Mouse (Mus musculus): ENCODE measurements around the gene Lrrc8b.

Gene Lrrc8b

DNA sequence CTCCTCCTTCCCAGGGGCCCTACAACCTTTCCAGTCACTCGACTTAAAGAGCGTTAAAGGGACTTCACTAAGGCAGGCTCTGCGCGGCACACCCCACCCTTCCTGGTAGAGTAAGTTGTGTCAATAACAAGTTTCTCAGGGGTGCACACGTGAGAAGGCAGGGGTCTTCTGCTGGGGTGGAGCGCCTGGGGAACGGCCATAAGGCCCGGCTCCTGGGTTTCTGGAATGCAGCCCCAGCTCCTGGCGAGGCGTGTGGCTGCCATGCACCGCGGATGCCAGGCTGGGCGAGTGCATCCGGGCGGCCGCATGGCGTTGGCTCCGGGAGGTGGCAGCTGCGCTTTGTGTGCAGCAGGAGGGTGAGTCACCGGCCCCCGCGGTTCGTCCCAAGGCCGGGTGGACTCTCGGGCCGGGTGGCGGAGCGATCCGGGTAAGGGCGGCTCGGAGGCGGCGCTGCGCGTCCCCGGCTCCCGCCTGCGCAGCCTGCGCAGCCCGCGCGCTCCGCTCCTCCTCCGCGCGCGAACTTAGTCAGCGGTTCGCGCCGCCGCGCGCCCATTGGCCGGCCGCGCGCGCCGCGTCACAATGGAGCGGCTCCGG, at the start of gene Lrrc8b:
Gene Lrrc8b (plus strand): TSS at position 578 of the 594 bp plus-strand sequence.
- peak; percentile 76 to 89 for DNase-seq (ENCODE audit: low spot score in 2 of 2)

DNA sequence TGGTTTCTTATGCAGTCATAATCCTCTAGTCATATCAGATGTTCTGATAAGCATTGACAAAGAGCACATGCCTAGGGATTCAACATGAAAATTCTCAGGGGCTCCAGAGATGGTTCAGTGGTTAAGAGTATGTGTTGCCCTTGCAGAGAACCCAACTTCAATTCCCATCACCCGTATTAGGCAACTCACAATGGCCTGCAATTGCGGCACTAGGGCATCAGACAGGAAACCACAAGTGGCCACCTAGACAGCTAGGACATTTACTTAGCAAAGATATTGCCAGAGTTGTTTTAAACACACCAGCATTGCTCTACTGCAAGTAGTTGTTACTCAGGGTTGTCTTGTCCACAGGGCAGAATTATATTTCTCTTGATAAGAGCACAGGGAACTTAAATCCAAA, 34.1 kb upstream of the Lrrc8b start:
- peak in 1 of 2 experiments; percentile 19 for DNase-seq (ENCODE audit: low spot score in 2 of 2)

DNA sequence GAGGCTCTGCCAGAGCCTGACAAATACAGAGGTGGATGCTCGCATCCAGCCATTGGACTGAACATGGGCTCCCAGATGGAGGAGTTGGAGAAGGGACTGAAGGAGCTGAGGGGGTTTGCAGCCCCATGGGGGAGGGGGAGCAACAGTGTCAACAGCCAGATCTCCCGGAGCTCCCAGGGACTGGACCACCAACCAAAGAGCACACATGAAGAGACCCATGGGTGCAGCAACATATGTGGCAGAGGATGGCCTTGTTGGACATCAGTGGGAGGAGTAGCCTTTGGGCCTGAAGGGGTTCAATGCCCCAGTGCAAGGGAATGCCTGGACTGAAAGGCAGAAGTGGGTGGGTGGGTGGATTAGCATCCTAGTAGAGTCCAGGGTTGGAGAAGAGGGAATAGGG, 25.2 kb upstream of the Lrrc8b start:
- peak in 1 of 2 experiments; percentile 51 for DNase-seq (ENCODE audit: low spot score in 2 of 2)

DNA sequence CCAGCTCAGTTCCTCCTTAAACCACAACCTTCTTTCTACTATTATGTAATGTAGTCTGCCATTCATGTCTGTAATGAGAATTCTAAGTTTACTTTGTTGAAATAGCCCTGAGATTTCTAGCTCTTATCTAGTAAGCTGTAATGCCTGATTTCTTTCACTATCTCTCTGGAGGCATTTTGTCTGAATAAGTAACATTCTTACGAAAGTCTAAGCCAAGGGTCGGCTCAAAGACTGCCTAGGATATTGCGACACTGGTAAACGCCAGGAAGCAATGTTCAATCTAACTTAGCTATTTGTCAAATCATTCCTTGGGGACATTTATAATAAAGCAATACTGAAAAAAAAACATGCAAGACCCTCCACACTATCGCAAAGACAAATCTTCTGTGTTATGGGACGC, 21.8 kb upstream of the Lrrc8b start:
- no peak for DNase-seq (ENCODE audit: low spot score in 2 of 2)

DNA sequence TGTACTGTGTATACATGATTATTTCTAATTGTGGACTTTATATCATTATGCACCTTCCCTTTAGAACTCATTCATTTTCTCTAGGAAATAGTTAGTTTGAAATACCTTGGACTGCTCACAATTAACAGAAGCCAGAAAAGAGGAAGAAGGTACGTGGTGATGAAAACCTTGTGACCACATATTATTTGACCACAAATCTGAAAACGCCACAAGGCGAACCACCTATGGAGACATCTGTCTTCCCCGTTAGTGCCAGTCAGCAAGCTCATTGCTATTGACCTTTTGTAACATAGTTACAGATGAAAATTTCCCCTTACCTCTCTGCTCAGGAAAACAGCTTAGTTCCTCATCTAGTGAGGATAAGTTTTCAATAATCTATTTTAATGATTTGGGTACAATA, 20.4 kb upstream of the Lrrc8b start:
- DNase-seq (ENCODE audit: low spot score in 2 of 2) = peak in 1 of 2 experiments; percentile 23

DNA sequence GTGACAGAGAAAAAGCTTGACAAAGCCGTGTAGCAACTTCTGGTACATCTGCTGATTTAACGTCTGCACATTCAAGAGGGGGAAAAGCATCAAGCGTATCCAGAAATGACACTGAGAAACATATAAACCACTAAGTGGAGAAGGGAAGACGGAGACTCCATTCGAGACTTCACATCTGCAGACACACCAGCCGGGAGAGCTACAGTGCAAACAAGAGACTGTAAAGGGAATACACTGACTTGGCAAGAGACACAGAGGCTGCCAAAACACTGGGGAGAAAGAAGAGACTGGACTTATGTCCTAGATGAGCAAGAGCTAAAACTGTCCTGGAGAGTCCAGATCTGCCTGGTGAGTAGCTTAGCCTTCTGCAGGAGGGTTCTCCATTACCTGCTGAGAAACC, 16.6 kb upstream of the Lrrc8b start:
- DNase-seq (ENCODE audit: low spot score in 2 of 2) = peak in 1 of 2 experiments; percentile 49

DNA sequence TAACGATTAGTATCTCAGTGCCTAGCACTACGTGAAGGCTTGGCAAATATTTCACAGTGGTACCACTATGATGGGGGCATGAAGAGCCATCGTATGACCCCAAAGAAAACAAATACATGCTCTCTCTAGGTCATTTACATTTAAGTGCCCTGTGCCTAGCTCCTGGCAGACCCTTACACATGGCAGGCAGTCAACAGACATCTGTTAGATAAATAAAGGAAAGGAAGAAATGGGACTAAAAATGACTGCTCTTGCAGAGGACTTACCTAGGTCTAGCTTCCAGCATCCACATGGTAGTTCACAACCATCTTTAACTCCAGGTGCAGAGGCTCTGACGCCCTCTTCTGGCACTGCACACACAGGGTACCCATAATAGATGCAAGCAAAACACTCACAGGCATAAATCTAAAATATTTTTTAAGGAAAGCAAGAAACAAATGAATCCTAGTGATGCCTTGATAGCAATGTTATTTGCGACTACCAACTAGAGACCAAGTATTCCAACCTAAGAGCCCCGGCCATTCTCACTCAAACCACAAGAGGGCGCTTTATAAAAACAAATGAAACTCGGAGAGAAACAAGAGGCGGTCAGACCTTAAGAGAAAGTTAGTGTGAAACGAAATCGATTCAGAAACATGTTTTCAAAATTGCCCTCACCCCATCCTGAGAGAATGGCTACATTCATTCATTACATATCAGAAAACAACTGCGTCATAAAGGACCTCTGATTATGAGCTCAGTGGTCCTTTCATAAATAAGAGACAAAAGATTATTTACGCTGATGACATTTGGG, 15.7 kb upstream of the Lrrc8b start:
- peak; percentile 57 to 81 for DNase-seq (ENCODE audit: low spot score in 2 of 2)

DNA sequence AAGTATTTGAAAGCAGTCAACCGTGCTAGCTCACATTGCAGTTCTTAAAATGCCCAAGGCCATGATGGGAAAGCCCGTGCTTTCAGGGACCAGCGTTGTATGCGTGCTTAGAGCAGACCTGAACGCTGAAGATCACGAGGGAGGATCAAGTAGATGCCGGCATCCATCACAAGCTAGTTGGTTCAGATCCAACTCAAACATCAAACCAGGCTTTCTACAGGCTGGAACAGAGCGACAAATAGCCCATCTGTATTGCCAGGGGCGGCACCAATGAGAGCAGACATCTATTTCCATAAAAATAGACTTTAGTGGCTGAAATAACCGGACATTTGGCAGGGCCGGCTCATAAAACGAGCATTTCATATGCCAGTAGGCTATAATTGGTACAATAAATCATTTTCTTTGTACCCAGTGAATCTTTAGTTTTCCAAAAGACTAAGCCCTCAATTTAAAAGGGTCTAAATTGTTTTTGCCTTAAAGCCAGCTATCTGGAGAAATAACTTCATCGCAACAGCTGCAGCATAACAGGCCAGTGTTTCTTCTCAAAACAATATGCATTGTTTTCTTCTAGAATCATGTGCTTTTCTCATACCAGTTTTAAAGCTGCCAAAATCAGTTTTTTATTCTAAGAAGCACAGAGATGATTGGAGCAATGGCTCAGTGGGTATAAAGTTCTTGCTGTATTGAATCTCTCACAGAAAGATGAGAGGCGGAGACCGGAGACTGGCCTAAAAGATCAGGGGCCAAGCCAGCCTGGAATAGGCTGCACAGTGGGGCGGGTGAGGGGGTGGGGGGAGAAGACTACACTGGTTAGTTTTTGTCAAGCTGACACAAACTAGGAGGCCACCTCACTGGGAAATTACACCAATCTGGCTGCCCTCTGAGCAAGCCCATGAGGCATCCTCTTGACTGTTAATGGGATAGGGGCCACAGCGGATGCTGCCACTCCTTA, 14.9 kb upstream of the Lrrc8b start:
- DNase-seq (ENCODE audit: low spot score in 2 of 2) = peak in 1 of 2 experiments; percentile 46

DNA sequence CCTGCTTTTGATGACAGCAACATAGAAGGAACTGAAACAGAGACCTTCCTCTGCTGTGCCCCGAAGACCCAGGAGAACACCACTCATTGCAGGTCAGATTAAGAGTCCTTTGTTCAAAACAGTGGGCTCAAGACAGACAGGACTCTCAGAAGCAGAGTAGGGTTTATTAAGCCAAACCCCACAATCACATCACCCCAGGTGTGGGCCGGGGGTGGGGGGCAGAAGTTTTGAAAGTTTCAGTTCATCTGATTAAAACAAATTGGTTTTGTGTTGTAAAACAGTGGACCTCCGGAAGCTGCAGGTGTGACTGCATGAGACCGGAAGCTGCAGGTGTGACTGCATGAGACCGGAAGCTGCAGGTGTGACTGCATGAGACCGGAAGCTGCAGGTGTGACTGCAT, 14.0 kb upstream of the Lrrc8b start:
- peak; percentile 4 to 26 for DNase-seq (ENCODE audit: low spot score in 2 of 2)

DNA sequence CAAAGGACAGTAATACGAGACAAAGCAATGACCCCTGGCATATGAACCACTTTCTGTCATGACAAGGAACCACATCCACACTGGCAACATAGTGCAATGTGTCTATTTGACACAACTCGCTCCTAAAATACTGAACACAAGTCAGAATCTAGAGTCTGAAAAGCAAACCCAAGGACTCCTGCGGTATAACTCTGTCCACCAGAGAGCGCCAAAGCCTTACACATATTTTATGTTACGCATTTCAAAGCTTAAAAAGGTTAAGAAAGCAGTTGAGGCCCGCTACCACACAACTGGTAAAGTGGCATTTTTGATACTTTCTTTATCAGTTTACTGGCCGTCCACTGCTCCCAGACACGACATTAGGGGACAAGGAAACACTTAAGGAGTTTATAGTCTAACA, 10.6 kb upstream of the Lrrc8b start:
- DNase-seq (ENCODE audit: low spot score in 2 of 2) = peak; percentile 64 to 85

DNA sequence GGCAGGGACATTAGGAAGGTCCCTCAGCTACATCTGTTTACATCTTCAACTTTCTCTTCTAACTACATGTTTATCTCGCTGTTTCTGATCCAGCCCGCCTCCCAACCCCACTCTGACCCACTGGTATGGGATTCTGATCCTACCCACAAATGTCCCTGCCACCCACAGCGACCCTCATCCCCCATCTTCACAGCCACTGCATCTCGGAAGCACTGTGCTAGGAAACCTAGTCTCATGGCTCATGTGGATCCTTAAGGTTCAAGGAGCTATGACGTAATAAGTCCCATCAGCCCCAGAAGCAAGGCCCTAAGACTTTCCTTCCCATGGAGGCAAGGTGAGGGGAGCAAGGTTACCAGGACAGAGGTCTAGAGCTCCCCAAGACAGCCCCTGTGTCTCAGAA, 7.9 kb upstream of the Lrrc8b start:
- peak; percentile 10 to 54 for DNase-seq (ENCODE audit: low spot score in 2 of 2)

DNA sequence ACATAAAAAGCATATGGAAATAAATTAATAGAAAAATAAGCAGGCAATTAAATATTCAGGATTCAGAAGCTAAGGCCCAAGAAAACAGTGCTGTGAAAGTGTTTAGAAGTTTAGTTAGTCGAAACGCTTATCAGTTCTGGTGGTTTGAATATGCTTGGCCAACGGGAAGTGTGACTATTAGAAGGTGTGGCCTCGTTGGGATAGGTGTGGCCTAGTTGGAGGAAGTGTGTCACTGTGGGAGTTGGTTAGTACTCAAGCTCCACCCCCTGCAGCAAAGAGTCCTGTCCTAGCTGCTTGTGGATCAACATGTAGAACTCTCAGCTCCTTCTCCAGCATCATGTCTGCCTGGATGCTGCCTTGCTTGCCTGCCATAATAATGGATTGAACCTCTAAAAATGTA, 6.5 kb upstream of the Lrrc8b start:
- peak in 1 of 2 experiments; percentile 69 for DNase-seq (ENCODE audit: low spot score in 2 of 2)

DNA sequence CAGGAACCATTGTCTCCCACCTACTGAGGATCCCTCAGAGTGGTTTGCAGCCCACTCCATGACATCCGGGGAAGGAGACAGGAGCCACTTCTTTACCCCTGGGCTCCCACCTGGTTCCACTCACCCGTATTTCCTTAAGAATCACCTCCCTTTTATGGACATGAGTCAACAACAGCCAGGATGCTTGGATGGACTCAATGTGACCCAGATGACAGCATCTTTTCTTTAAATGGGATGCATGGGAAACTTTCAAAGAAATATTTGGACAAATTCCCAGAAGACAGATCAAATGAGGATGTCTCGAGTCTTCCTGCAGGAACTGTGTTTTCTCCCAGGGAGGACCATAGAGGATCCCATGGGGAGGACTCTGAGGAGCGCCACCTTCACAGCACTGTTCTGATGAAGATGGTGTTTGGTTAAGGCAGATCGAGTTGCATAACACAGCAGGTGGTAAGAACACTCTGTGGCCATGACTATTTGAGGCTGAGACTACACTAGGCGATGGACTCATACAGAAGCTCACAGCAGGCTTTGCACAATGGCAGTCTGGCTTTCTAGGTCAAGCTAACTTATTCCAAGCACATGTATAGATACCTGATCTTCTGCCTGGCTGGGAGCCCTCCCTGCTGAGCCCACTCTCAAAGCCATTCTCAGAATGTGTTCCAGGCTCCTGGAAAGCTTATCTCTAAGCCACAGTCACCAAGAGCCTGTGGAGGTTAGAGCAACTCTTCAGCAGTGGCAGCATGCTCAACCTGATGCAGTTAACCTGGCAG, 4.9 kb upstream of the Lrrc8b start:
- no peak for DNase-seq (ENCODE audit: low spot score in 2 of 2)

DNA sequence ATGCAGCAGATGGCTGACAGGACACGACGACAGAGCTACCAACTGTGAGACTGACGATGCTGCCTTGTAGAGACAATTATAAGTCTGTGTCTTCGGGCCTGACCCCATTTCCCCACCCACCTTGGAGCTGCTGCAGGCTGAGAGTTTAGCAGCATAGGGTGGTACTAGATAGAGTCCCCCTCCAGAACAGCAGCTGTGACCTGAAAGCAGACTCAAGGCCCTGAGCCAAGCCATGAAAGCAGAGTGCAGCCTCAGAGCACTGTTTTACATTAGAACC, 4.3 kb upstream of the Lrrc8b start:
- DNase-seq (ENCODE audit: low spot score in 2 of 2) = no peak

DNA sequence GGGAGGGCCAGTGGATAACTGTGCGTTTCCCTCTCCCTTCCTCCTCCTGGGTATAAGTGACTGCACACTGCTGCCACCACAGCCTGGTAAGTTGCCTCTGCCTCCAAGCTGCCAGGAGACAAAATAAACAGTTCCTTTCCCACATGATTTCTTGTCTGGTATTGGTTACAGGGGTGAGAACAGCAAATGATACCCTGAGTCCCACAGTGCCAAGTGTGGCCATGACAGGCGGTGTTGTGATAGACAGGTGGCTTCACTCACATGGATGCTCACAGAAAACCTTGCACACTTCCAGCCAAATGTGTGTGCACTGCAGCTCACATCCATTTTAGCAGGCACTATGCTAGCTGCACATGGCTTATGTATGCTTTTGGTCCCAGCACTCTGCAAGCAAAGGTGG, 3.8 kb upstream of the Lrrc8b start:
- DNase-seq (ENCODE audit: low spot score in 2 of 2) = no peak

DNA sequence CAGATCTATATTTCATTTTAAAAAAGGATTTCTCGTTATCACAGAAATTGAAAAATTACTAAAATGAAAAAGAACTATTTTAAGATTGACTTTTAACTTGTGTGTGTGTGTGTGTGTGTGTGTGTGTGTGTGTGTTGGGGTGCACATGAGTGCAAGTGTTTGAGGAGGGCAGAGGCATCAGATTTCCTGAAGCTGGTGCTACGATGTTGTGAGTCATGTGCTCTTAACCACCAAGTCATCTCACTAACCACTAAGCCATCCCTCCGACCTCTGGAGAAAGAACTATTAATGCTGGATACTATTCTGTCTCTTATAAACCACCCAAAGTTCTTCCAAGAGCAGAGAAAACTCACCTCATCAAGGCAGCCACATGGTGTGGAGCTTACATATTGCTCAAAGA, 2.9 kb upstream of the Lrrc8b start:
- DNase-seq (ENCODE audit: low spot score in 2 of 2) = no peak

DNA sequence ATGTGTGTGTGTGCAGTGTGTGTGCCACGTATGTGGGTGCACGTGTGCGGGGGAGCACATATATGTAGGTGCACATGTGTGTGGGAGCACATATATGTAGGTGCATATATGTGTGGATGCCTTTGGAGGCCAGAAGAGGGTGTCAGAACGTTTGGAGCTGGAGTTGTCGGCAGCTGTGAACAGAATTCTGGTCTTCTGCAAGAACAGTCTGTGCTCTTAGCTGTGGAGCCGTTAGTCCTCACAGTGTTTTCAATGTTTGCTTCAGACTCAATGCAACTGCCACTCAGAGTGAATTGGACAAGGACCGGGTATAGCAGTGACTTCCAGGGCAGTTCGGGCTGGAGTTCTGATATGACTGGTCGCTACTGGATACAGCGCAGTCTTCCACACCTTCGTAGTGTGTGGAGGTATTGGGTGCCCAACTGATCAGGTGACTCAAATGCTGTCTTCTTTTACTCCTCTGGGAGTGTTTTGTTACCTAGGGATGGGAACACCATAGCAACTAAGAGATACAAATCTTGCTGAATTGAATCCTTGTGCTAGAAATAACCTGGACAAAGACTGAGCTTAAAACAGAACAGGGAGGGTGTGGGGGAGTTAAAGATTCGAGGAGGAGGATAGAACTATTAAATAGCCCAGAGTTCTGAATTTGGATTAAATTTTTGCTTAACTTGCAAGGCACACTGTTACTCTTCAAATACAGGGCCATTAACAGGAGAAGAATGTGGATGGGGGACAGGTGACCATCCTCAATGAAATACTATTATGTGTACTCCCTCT, 1.0 kb upstream of the Lrrc8b start:
- no peak for DNase-seq (ENCODE audit: low spot score in 2 of 2)

DNA sequence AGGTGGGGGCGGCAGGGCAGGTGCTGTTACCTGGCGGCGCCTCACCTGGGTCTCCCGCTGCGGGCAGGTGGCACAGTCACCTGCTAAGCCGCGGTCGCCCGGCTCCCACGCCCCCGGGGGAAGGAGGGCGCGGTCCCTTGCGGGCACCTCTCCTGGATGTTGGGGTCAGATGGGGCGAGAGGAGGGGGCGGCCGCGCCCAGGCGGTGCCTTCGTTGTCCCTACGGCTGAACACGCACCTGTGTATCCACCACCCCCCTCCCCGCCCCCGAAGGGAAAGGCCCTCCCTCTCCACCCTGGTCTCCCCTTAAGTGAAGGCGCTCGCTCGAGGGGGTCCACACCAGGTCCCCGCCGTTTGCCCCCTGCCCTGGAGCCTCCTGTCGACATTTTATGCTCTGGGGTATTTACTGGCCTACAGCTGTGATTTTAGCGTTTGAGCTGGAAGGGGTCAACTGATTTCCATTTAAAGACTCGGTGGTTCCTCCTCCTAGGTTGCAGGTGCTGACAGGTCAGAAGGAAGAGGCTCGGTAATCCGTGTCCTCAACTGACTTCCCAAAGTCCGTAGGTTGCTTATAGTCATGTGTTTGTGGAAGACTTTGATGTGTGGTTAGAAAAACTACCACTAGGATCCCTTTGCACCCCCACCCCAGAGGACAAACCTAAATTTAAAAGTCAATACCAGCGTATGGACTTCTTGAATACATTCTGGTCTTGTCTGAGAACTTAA, 538 bp downstream of the Lrrc8b start:
- DNase-seq (ENCODE audit: low spot score in 2 of 2) = no peak

DNA sequence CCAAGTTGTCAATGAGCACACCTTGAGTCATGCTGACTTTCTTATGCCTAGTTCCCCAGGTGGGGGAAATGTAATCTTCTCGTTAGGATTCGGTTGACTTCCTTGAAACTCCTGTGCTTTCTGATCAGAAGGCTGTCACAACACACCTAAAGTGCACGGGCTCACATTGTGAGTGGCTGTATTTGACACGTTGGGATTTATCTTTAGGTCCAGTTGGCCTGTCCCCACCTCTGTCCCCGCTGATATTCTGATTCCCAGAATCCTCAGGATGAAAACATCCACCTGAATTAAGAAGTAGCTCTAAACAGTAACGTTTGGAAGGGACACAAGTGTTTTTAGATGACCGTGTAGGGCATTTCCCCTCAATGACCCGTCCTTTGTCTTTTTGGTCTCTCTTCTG, 1.6 kb downstream of the Lrrc8b start:
- no peak for DNase-seq (ENCODE audit: low spot score in 2 of 2)

DNA sequence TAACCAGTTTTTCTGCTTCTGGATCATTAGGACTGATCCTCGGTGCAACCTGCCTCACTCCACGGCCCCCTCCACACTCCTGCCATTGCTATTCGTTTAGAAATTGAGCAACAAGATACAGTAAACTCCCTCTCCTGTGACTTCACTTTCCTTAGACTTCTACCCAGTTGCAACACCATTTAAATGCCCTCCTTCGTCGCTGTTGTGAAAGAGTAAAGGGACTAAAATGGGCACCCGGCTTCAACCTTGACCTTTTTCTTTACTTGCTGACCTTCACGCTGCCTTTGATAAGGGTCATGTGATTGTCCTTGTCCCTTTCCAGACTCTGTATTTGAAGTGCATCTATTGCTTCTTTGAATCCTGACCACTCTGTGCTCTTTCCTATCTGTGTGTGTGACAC, 2.8 kb downstream of the Lrrc8b start:
- DNase-seq (ENCODE audit: low spot score in 2 of 2) = no peak
